Mouse (Mus musculus) intestine, postnatal 0 days (tissue): ENCODE measurements around the gene Klhl33. TPM values are rescaled to one million over a fixed set of nuclear protein-coding genes. Genes with fewer than 3 reads are reported as not detected.

Experiments used
- ATAC-seq: fragments of 200-750 bp; cut with Nextera tagmentation; 2 replicates; pipeline ENCODE4 v1.8.0; 2017; ENCODE audit warnings: mild to moderate bottlenecking, moderate TSS enrichment, moderate library complexity
- H3K27ac ChIP-seq: fragments of 300-500 bp; sonication (generic); 2 replicates; pipeline ENCODE4 v1.5.1; 2014; ENCODE audit warnings: mild to moderate bottlenecking, low read depth, low read length, moderate library complexity
- H3K27me3 ChIP-seq: fragments of 300-500 bp; sonication (generic); replicated peaks from 2 replicates; pipeline ENCODE4 v1.6.1; 2014; ENCODE audit warnings: low read length, mixed read lengths; ENCODE audit not compliant: control insufficient read depth, insufficient read depth
- H3K36me3 ChIP-seq: fragments of 300-500 bp; sonication (generic); 2 replicates; pipeline ENCODE4 v1.6.1; 2014; ENCODE audit warnings: mild to moderate bottlenecking, moderate library complexity; ENCODE audit not compliant: control insufficient read depth, insufficient read depth
- H3K4me1 ChIP-seq: fragments of 300-500 bp; sonication (generic); replicated peaks from 2 replicates; pipeline ENCODE4 v1.6.1; 2014; ENCODE audit warnings: antibody characterized with exemption, low read length, mixed read lengths; ENCODE audit not compliant: control insufficient read depth, insufficient read depth
- H3K4me2 ChIP-seq: fragments of 300-500 bp; sonication (generic); replicated peaks from 2 replicates; pipeline ENCODE4 v1.6.1; 2014; ENCODE audit warnings: low read depth, mild to moderate bottlenecking, moderate library complexity
- H3K4me3 ChIP-seq: fragments of 300-500 bp; sonication (generic); 2 replicates; pipeline ENCODE4 v1.5.1; 2014; ENCODE audit warnings: low read depth, low read length
- H3K9ac ChIP-seq: fragments of 300-500 bp; sonication (generic); 2 replicates; pipeline ENCODE4 v1.6.1; 2014; ENCODE audit warnings: mild to moderate bottlenecking, low read depth, low read length
- H3K9me3 ChIP-seq: fragments of 300-500 bp; sonication (generic); 2 replicates; pipeline ENCODE4 v1.6.1; 2016; ENCODE audit warnings: mixed run types; ENCODE audit not compliant: control insufficient read depth
- CTCF ChIP-seq: sonication (generic); IDR thresholded peaks from 2 replicates; pipeline ENCODE4 v1.5.1; 2016; ENCODE audit warnings: low read depth, mild to moderate bottlenecking, control low read depth, antibody characterized with exemption, moderate library complexity
- WGBS: fragments of 180-500 bp; shearing (Covaris S2); extraction: QIAGEN DNeasy Blood & Tissue Kit; methylation state at CpG from one replicate; pipeline ENCODE4 v1.1.7; 2014; 5-methylcytosine and 5-hydroxymethylcytosine counted together
- polyA plus RNA-seq: library from polyadenylated mRNA; unstranded; fragments of >200 nt; fragmentation: Nextera tagmentation; extraction: Ambion mirVana; gene quantifications from 2 replicates; pipeline ENCODE4 v1.2.1, GENCODE M21; 2015

Gene Klhl33
- polyA plus RNA-seq, 1 experiment from 2014 or later: 0.09 TPM

DNA sequence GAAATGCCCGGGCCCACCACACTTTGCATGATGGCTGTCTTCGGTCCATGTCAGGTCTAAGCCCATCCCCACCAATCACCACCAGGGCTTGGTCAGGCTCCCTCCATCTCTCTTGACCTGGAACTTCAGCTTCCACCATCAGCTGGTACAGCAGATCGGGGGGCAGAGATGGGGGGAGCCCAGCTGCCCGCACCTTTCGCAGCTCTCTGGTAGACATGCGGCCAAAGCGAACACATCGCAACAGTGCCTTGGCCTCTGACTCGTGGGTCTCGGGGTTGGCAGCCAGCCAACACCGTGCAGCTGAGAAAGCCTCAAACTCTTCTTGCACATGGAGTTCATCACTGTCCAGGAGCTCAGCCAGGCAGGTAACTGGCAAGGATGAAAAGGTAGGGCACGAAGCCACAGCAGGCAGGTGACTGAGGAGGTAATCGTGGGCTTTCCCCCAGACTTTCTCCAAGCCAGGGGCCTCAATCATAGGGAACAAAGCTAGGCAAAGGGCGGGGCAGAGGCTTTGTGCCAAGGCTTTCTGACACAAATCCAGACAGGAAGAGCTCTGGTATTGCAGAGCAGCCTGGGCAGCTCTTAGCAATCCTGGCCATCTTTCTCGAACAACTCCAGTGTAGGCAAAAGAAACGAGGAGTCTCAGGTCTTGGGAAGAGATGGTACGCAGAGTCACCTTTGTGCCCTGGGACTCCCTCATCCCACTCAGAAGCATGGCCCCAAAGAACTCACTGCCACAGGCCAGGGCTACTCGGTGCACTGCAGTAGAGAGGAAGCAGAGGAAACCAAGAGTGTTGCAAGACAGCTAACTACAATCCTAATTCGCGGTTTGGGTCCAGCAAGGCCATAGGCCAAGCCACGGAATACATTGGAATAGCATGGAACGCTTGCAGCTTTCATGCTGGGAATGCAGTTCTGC is 4.5 kb downstream of the Klhl33 start:
- Histone ChIP-seq H3K4me1 (no peaks in the 10 kb centered on the region; the same call in 1 of the 2 replicates), H3K4me3 (no peak overlapping the region)
- 0 out of 2 replicates have a peak, but pooled peaks have one; percentile 29 for ATAC-seq

DNA sequence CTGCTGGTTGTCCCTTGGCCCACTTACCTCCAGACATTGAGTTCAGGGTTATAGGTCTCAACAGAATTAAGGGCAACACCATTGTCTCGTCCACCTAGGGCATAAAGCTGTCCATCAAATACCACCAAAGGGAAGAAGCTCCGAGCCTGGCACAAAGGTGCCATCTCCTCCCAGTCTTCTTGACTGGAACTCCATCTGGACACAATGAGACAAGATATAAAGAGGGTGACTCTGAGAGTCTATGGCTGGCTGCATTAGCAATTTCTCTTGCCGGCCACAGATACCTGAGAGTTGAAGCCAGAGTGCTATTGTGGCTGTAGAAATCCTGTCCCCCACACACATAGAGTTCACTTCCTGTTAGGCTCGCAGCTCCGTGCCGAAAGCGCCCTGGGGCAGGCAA is 5.2 kb downstream of the Klhl33 start:
- Histone ChIP-seq H3K4me3 (no peak overlapping the region), H3K27ac (no peak overlapping the region), H3K4me1 (no peaks in the 10 kb centered on the region), H3K9ac (no peak overlapping the region), H3K9me3 (no peaks in the 10 kb centered on the region), H3K36me3 (no peaks in the 10 kb centered on the region), H3K4me2 (no peak overlapping the region), H3K27me3 (no peaks in the 10 kb centered on the region)
- 81% methylated on average over 7 of the region's 7 CpGs for WGBS
- ATAC-seq: no peak
- no peak for TF ChIP-seq CTCF

More for the DNA sequence above, 4.5 kb downstream of the Klhl33 start:
- Histone ChIP-seq H3K36me3 (no peaks in the 10 kb centered on the region), H3K9ac (no peak overlapping the region), H3K9me3 (no peaks in the 10 kb centered on the region), H3K4me2 (no peak overlapping the region), H3K27ac (no peak overlapping the region), H3K27me3 (no peaks in the 10 kb centered on the region)
- 71% methylated on average over 22 of the region's 22 CpGs for WGBS
- TF ChIP-seq CTCF: no peak

DNA sequence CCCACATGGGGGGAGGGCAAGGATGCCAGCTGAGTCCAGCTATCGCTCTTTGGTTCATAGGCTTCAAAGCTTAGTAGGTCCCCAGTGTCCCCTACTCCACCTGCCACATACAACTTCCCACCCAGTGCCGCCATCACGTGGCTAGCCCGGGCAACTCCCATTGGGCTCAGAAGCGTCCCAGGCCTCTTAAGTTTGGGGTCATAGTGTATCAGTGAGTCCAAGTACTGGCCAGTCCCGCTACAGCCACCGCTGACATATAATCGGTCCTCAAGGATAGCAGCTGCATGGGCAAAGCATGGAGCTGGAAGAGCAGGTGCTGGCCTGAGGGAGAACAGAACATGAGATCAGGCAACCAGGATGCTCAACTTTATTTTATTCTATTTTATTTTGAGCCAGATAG is 5.7 kb downstream of the Klhl33 start:
- H3K27me3 ChIP-seq: no peaks in the 10 kb centered on the region
- no peaks in the 10 kb centered on the region for H3K36me3 ChIP-seq
- H3K4me2 ChIP-seq: no peak overlapping the region
- no peak overlapping the region for H3K4me3 ChIP-seq
- no peak overlapping the region for H3K27ac ChIP-seq
- no peaks in the 10 kb centered on the region for H3K9me3 ChIP-seq
- H3K9ac ChIP-seq: no peak overlapping the region
- ATAC-seq: no peak
- 91% methylated on average over 8 of the region's 8 CpGs for WGBS
- no peaks in the 10 kb centered on the region for H3K4me1 ChIP-seq
- TF ChIP-seq CTCF: no peak

DNA sequence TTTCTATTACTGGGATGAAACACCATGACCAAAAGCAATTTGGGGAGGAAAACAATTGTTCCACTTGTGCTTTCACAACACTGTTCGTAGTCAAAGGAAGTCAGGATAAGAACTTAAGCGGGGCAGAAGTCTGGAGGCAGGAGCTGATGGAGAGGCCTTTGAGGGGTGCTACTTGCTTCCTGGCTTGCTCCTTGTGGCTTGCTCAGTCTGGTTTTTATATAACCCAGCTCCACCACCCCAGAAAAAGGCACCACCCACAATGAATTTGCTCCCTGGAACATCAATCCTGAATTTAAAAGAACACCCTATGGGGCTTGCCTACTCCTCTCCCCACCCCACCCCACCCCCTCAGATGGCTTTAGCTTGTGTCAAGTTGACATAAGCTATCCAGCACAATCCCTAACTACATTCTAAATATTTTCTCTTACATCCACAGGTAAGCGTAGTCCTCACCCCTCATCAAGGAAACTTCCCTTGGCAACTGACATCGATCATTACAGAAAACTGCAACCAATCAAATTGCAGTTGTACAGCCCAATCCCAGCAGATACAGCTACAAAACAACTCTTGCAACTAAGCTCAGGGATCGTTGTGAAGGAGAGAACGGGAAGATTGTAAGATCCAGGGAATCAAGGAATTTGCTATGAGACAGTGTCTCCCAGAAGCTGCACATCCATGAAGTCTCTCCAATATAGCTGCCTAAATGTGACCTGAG is 20.9 kb downstream of the Klhl33 start:
- H3K4me2 ChIP-seq: no peak overlapping the region
- ATAC-seq: no peak

GRCm38 (mm10) chr14:50875591-50876230 is 21.6 kb downstream of the Klhl33 start:
- peak overlapping the region; percentile 50 for H3K27ac ChIP-seq
- peak; percentile 49; the same call in 1 of the 2 replicates for ATAC-seq
- no peaks in the 10 kb centered on the region for H3K4me1 ChIP-seq
- TF ChIP-seq CTCF: no peak
- H3K27me3 ChIP-seq: no peaks in the 10 kb centered on the region
- no peak overlapping the region for H3K4me3 ChIP-seq
- H3K9me3 ChIP-seq: no peaks in the 10 kb centered on the region
- H3K4me2 ChIP-seq: no peak overlapping the region; the same call in 1 of the 2 replicates
- no peak overlapping the region for H3K9ac ChIP-seq
- WGBS: 60% methylated on average over 6 of the region's 6 CpGs
- no peaks in the 10 kb centered on the region for H3K36me3 ChIP-seq

More for the DNA sequence above, 20.9 kb downstream of the Klhl33 start:
- Histone ChIP-seq H3K4me1 (no peaks in the 10 kb centered on the region), H3K36me3 (no peaks in the 10 kb centered on the region), H3K27me3 (no peaks in the 10 kb centered on the region), H3K4me3 (no peak overlapping the region), H3K9ac (no peak overlapping the region), H3K27ac (peak overlapping the region; percentile 50), H3K9me3 (no peaks in the 10 kb centered on the region)
- TF ChIP-seq CTCF: no peak
- 86% methylated on average over 6 of the region's 6 CpGs for WGBS

- TF ChIP-seq CTCF: no peak
- peak overlapping the region; percentile 42 for H3K27ac ChIP-seq
- WGBS: 68% methylated on average over 3 of the region's 3 CpGs
Observed at GRCm38 (mm10) chr14:50875175-50875574, 22.1 kb downstream of the Klhl33 start.

More at GRCm38 (mm10) chr14:50875175-50875574, 22.1 kb downstream of the Klhl33 start:
- H3K9me3 ChIP-seq: no peaks in the 10 kb centered on the region
- no peaks in the 10 kb centered on the region for H3K4me1 ChIP-seq
- ATAC-seq: peak; percentile 70
- peak overlapping the region; percentile 38; the same call in 1 of the 2 replicates for H3K4me2 ChIP-seq
- no peak overlapping the region for H3K9ac ChIP-seq
- no peaks in the 10 kb centered on the region for H3K27me3 ChIP-seq
- no peak overlapping the region for H3K4me3 ChIP-seq
- H3K36me3 ChIP-seq: no peaks in the 10 kb centered on the region
